Mouse (Mus musculus) heart, adult 8-10 months (tissue): Measurements from ENCODE around the gene Mylk4. TPM values are rescaled to one million over a fixed set of nuclear protein-coding genes. Genes with fewer than 3 reads are reported as not detected.
A peak's percentile ranks its signal among the peaks of the same experiment; 100 is the strongest.

Experiments used
- DNase-seq: peaks from one replicate; pipeline ENCODE4 v3.0.0; 2022; ENCODE audit warnings: low spot score
- total RNA-seq, 4 experiments: library from RNA; stranded (reverse); gene quantifications; 2 replicates each; pipeline ENCODE4 v1.2.4; 2022

The Mylk4 gene
- total RNA-seq, 4 experiments from 2014 or later, result 269 to 374 (median 349) TPM

DNA sequence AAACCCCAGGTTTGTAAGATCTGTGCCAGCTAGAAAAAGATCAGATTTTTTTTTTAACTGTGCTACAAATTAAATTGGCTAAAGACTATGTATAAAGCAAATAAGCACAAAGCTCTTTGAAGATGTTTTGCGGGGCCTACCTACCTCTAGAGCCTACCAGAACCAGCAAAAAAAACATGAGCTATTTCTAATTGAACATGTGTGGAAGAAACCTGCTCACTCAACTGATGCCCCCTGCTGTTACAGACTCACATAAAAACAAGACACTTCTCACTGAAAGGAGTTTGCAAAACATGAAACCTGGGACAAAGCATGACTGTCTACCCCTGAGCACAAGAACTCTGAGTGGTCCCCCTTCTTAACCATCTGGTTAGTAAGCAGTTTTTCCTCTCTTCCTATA, 13.3 kb upstream of the Mylk4 start:
- DNase-seq, result no peak

DNA sequence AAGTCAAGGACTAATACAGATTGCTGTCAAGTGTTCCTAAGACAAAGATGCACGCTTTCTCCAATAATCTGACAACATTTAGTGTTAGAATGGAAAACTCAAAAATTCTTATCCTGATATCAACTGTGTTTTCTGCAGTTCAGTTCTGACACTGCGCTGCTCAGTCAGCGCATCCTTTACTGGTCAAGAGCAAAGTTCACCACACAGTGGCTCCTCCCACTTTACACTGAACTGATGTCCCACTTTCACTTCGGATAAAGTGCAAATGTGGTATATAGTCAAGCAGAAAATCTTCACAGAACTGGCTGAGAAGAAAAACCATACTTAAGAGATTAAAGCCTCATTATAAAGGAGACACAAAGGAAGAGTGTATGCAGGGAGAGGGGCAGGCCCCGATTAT, 11.4 kb upstream of the Mylk4 start:
- no peak for DNase-seq

DNA sequence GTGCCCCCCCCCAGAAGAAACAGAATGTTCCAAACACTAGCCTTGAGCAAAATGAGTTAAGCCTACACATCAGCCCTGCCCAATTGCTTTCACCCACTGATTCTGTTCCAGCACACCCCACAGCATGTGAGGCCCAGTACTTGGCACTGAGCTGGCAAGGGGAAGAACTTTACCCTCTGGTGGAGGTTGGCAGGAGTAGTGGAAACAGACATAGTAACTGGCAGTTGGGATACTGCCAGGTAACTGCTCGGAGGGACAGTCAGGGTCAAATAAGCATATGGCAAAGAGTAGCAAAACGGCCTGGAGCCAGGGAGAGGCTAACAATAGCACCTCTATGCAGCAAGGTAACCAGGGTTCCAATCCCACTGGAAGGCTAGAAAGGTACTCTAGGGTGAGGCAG, 10.9 kb upstream of the Mylk4 start:
- peak; percentile 67 for DNase-seq

DNA sequence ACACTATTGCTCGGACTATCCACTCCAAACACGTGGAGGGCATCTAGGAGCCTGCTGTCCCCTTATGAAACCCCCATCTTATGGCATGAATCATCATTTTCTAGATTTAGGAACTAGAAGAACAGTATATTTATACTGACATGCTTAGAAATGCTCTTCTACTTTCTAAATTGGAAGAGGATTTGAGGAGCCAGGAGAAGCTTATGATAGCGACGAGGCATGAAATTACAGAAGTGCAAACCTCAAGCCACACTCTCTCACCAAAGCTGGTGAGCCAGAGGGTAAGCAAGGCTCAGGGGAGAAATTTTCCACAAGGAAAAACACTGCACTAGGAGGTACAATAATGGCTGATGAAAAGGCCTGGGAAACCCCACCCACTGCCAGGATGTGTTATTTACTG, 6.0 kb upstream of the Mylk4 start:
- DNase-seq, result no peak

DNA sequence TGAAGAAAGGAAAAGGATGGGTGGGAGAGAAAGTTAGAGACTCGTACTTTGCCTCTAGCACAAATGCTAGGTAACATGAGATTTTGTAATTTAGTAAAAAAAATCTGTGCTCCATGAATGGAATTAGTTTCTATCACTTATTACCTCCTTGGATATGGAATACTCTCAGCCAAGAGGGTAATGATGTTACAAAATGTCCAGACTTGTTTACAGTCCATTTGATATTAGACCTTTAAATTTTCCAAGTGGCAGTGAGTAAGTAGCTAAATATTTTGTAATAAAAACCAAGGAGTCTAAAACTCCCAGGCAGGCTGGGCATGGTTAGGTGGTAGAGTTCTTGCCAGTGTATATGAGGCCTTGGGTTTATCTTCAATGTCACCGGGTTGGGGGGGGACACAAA, 3.8 kb upstream of the Mylk4 start:
- no peak for DNase-seq

- DNase-seq, result no peak
Observed at GRCm38 (mm10) chr13:32783055-32783454, 699 bp downstream of the Mylk4 start.

- DNase-seq, result no peak
Observed at GRCm38 (mm10) chr13:32778861-32779260, 4.9 kb downstream of the Mylk4 start.

GRCm38 (mm10) chr13:32776350-32776749, 7.4 kb downstream of the Mylk4 start:
- DNase-seq, result no peak

- no peak for DNase-seq
Observed at GRCm38 (mm10) chr13:32775889-32776288, 7.9 kb downstream of the Mylk4 start.

GRCm38 (mm10) chr13:32769960-32770359, 13.8 kb downstream of the Mylk4 start:
- DNase-seq, result no peak

DNA sequence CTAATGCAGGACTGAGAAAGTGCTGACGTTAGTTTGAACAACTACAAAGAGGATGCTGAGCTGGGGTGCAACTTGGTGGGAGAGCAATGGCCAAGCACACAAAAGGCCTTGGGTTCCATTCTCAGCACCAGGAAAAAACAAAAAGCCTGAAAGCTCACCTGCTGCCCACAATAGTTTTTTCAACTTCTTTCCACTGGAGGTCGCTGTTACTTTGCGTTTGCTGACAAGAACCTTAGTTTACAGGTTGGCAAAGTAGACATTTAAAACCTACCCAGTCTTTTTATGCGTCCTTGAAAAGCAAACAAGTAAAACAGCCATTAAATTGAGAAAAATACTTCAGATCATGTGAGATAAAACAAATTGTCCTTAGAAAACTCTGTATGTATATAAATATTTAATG, 15.7 kb downstream of the Mylk4 start:
- no peak for DNase-seq

DNA sequence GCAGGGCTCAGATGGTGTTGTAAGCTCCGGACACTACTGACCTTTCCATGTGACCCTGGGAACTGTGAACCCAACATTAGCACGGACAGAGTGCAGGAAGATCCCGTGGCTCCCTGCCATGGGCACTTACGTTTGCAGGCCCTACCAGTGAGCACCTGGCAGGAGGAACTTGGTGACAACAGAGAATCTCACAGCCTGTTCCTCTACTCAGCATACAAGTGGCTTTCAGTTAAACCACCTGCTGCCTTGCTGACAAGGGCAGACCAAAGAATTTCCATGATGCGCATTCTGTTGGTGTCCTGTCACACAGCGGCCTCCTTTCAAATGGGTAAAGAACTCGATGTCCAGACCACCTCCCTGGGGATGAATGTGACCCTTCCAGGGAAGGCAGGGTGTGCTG, 19.3 kb downstream of the Mylk4 start:
- DNase-seq, result peak; percentile 75

GRCm38 (mm10) chr13:32763141-32763540, 20.6 kb downstream of the Mylk4 start:
- DNase-seq, result peak; percentile 69

DNA sequence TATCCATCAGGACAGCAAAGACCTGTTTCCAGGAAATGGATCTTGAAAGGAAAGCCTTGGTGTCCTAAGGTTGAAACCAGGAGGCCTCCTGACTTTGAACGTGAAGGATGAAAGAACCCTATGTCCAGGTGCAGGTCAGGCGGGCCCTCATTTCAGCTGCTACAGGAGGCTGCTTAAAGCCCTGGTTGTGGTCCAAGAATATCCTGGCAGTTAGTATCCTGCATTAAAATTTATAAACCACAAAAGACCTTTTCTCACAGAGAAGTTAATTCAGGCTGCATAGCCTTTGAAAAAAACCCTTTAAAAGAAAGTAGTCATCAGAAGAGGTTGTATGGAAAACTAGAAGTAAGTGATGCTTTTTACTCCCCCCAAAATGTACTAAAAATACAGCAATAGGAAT, 23.0 kb downstream of the Mylk4 start:
- DNase-seq, result no peak

GRCm38 (mm10) chr13:32759036-32759435, 24.7 kb downstream of the Mylk4 start:
- no peak for DNase-seq

- no peak for DNase-seq
Observed at GRCm38 (mm10) chr13:32752066-32752657, 31.6 kb downstream of the Mylk4 start.

GRCm38 (mm10) chr13:32750507-32750906, 33.2 kb downstream of the Mylk4 start:
- DNase-seq, result no peak

DNA sequence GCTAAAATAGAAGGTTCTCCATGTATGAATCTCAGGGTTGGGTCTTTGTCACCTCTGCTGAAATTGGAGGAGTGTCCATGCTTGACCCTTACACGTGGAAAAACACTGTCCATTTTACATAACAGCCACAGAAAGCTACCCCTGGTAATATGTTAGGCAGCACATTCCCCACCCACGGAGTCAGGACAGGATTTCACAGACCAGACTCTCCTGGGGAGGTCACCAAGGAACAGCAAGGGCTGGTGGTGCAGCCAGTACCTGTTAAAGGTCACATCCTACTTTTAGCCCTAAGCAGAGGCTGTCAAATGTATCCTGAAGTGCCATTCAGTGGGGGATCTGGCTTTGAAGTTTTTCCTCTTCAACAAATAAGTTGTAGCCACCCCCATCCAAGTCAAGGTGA, 35.3 kb downstream of the Mylk4 start:
- DNase-seq, result no peak

DNA sequence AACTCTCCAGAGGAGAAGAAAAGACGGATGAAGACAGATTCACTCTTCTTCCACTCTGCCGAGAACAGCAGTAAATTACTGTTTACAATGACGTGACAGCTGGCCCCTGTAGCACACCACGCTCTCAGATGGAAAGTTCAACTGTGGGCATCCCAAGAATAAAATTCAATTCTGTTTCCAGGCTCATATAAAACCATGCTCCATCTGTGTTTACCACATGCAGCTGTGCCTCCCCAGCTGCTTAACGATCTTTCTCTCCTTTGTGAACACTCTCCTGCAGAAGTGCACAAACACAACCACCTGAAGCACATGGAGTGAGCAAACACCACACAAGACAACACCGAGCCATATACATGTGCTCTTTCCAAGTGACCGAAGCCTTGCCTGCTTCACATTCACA, 42.6 kb downstream of the Mylk4 start:
- no peak for DNase-seq

DNA sequence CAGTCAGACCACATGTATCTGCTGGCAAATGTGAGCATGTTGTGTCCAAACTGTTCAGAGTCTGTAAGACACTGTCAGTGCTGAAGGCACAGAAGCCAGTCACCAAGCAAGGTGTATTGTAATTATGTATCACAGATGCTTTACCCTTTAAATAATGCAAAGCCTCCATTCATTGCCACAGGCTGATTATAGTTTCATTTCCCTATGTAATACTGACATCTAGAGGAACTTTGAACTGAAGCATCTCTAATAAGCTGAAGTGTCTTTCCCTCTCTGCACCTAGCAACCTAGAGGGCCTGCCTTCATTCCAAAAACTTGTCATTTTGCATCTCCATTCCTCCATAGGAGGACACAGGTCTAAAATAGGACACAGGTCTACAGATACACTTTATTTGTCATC, 52.5 kb downstream of the Mylk4 start:
- no peak for DNase-seq

- DNase-seq, result no peak
Observed at GRCm38 (mm10) chr13:32724606-32725005, 59.1 kb downstream of the Mylk4 start.

DNA sequence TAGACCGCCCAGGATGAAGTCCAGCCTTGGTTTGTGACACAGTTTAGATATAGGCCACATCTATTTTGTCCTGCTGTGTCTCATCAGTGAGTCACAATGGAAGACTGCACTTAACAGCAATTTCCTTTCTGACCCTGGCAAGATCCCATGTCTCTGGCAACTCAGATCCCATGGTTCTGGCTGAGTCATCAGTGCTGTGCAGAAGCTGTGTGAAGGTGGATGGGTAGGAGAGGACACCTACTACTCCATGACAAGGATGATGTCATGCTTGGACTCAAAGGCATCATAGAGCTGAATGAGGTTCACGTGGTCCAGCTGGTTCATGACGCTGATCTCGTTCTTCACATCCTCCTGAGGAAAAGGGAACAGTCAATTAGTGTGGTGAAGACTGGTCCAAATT, 62.0 kb downstream of the Mylk4 start:
- DNase-seq, result no peak

GRCm38 (mm10) chr13:32719284-32719683, 64.5 kb downstream of the Mylk4 start:
- no peak for DNase-seq

DNA sequence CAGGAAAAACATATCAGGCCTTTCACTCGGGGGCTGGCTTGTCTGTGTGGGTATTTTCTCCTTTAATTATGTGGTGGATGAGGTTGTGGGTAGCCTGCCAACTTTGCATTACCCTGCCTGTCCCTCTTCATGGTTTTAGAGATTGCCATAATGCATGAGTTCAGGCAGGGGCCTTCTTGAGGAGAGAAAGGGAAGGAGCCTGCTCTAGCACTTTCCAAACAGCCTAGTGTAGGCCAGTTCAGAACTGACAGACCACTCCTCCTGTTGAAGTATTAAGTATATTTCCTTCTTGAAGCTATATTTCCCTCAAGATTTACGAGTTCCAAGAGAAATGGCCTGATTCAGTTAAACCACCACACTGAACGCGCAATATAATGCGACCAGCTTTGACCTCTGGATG, 66.0 kb downstream of the Mylk4 start:
- no peak for DNase-seq
